Mouse (Mus musculus): Measurements from ENCODE around the gene Tspo.

The Tspo gene

DNA sequence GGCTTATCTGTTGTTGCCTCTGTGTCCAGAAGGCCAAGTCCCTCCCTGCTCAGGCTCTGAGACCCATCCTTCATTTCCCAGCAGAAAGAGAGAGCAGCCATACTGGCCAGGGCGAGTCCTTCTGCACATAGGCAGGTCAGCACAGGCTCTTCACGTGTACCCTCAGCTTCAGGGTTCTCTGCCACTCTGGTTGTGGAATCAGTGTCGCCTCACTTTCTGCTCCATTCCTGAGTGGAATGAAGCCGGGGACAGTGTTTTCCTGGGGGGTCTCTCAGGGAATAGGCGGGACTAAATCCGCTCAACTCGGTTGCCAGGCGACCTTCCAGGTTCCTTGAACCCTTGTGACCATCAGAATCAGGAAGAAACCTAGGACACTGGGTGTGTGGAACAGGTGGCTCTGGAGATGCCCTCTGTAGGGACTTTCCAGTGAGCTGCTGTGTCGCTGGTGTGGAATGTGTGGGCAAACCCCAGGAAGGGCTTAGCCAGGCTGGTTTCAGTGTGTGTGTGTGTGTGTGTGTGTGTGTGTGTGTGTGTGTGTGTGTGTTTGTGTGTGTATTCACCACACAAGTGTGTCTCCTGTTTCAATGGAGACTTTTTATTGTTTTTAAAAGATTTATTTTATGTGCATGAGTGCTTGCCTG is 21.6 kb upstream of the Tspo start:
- in situ Hi-C loops (cut with MboI, MseI) = no loop called here

- in situ Hi-C loops (cut with MboI, MseI) = no loop called here
Observed at GRCm38 (mm10) chr15:83546029-83546428, 17.4 kb upstream of the Tspo start.

GRCm38 (mm10) chr15:83547144-83547543 is 16.2 kb upstream of the Tspo start:
- in situ Hi-C loops (cut with MboI, MseI) = no loop called here

DNA sequence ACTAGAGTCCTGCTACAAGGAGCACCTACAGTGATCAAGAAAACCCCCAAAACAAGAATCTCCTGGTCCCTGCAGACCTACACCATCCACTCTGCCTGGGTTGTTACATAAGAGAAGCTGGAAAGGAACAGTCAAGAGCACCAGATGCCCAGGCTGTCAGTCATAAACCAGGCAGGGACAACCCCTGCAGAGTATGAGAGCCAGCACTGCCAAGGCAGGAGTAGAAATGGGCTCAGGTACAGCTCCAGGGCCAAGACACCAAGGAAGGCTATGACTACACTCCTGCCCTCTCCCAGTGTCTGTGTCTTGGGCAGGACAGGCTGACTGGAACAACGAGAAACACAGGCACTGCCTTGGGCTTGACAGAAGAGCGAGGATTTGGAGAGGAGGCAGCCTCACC is 13.3 kb upstream of the Tspo start:
- in situ Hi-C loops (cut with MboI, MseI) = no loop called here

- in situ Hi-C loops (cut with MboI, MseI) = no loop called here
Observed at GRCm38 (mm10) chr15:83553831-83554230, 9.6 kb upstream of the Tspo start.

- in situ Hi-C loops (cut with MboI, MseI) = no loop called here
Observed at GRCm38 (mm10) chr15:83555161-83555974, 8.0 kb upstream of the Tspo start.

DNA sequence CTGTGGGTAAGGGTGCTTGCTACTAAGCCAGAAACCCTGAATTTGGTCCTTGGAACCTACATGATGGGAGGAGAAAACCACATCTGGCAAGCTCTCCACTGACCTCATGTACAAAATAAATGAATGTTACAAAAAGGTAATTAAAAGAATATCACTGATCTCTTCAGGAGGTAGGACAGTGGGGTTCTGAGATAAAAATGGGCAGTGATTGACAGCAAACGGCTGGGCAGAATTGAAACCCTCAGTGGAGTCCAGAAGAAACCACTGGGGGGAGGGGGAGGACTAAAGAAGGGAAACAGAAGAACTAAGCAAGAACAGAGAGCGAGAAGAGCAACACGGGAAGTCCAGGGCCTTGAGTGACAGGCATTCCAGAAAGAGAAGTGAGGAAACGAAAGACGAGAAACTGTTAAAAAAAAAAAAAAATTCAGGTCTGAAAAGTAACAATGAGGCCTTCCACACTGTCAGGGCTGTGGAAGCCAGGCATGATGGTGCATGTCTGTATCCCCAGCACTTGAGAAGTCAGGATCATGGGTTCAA is 2.4 kb upstream of the Tspo start:
- in situ Hi-C loops (cut with MboI, MseI) = no loop called here

GRCm38 (mm10) chr15:83562626-83563270 is 644 bp upstream of the Tspo start:
- in situ Hi-C loops (cut with MboI, MseI) = no loop called here

- in situ Hi-C loops (cut with MboI, MseI) = no loop called here
Observed at GRCm38 (mm10) chr15:83563857-83564651, 662 bp downstream of the Tspo start.

GRCm38 (mm10) chr15:83565434-83565833 is 2.0 kb downstream of the Tspo start:
- in situ Hi-C loops (cut with MboI, MseI) = no loop called here

- in situ Hi-C loops (cut with MboI, MseI) = no loop called here
Observed at GRCm38 (mm10) chr15:83566006-83566405, 2.6 kb downstream of the Tspo start.

DNA sequence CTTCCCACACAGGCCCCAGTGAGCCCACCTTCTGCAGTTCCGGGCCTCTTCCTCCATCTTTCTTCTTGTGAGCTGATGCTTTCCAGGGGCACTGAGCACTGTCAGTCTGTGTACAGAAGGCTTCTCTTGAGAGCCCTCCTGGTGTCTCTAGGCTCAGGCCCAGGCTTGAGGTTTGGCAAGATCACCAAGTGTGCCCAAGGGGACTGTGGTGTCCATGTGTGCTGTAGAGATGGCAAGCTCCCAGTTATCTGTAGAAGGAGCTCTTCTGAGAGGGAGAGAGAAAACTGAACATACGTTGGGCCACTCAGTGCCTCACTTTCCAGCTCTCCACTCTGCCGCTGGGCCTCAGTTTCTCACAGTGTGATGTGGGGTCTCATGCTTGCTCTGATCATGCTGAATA is 4.3 kb downstream of the Tspo start:
- in situ Hi-C loops (cut with MboI, MseI) = no loop called here

- in situ Hi-C loops (cut with MboI, MseI) = no loop called here
Observed at GRCm38 (mm10) chr15:83568544-83568943, 5.2 kb downstream of the Tspo start.

DNA sequence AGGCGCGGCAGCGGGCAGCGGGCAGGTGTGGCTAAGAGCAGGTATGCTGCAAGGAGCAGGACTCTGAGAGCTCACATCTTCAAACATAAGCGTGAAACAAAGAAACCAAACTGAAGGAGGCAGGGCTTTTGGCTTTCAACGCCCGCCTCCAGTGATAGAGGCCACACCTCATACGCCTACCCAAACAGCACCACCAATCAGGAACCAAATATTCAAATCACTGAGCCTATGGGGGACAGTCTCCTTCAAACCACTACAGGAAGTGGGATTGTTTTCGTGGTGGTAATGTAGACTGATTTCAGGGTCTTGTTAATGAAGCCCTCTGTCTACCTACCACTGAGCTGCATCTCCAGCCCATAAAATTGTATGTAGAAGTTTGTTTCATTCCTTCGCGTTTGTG is 6.3 kb downstream of the Tspo start:
- in situ Hi-C loops (cut with MboI, MseI) = no loop called here

DNA sequence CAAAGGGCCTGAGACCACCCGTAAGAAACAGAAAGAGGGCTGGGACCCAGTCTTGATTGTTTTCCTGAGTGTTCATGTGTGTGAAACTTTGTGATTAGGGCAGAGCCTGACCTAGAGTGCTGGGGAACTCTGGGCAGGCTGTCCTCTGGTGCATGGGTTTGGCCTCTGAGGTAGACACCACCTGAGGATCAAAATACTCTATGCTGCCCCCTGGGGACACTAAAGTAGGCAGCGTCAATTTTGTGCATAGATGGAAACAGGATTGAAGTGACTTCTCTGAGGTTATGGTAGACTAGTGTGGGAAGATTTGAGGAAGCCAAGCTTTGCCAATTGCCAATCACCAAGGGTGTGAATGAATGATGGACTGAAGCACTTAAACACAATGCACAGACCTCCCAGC is 7.2 kb downstream of the Tspo start:
- in situ Hi-C loops (cut with MboI, MseI) = no loop called here

DNA sequence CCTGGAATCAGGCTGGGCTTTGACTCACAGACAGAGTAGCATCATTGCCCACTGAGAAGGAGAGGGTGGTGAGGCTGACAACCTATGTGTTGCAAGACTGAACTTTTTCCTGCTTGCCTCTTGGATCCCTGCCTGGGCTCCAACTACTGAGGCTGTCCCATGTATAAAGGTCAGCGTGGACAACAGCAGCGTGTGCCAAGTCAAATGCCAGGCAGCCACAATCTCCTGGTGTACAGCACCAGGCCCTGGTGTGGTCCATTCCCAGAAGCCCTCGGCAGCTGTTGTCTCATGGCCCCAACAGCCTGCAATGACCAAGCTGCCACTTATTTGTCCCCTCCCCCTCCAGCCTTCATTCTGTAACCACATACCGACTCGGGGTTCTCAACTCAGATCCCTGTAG is 8.2 kb downstream of the Tspo start:
- in situ Hi-C loops (cut with MboI, MseI) = no loop called here

DNA sequence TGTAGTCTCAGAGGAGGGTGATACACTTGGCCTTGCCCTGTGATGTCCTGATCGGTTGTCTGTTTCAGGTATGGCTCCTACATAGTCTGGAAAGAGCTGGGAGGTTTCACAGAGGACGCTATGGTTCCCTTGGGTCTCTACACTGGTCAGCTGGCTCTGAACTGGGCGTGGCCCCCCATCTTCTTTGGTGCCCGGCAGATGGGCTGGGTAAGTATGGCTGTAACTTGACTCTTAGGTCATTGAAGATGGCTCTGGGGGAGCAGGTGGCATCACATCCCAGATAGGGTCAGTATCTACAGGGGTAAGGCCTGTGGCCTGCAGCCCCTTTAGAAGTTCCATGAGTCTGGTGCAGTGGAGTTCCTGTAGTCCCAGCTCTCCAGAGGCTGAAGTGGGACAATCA is 8.7 kb downstream of the Tspo start:
- in situ Hi-C loops (cut with MboI, MseI) = no loop called here

DNA sequence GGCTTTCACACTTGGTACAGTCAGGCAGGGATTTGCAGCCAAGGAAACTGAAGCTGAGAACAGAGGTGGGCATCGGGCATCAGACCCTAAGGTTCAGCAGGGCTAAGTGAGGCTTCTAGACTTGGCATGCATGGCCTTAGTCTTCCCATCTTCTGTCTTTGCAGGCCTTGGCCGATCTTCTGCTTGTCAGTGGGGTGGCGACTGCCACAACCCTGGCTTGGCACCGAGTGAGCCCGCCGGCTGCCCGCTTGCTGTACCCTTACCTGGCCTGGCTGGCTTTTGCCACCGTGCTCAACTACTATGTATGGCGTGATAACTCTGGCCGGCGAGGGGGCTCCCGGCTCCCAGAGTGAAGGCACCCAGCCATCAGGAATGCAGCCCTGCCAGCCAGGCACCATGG is 10.2 kb downstream of the Tspo start:
- in situ Hi-C loops (cut with MboI, MseI) = no loop called here

GRCm38 (mm10) chr15:83574731-83575351 is 11.4 kb downstream of the Tspo start:
- in situ Hi-C loops (cut with MboI, MseI) = no loop called here

DNA sequence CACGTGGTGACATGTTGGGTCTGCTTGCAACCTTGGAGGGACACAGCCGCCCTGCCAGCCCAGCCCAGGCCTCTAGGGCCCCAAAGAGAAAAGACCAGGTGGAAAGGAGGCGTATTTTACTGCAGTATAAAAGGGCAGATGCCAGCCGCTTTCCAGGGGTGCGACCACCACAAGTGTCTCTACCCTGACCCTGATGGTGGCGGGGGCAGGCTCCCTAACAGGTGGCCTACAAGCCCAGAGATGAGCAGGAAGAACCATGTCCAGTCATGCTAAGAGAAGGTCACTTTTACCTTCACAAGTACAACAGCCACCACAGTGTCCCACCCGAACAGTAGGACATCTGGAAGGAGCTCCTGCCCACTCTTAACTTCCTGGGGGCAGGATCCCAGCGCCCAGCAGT is 12.2 kb downstream of the Tspo start:
- in situ Hi-C loops (cut with MboI, MseI) = no loop called here

DNA sequence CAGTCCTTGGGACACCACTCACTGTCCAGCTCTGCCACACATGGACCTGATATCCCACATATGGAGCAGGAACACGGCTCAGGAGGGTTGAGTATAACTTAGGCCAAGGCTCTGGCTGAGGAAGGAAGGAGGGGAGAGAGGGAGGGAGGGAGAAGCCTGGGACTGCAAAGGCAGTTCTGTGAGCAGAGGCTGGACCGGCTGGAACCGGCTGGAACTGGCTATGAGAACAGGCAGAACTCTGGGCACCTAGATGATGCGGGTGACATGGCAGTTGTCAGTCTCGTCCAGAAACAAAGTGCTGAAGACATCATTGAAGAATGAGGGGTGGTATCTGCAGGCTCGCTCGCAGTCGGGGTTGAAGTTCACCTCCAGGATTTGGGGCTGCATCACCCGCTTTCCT is 13.3 kb downstream of the Tspo start:
- in situ Hi-C loops (cut with MboI, MseI) = no loop called here

Data from T-helper 2 cell (primary cell).